Mouse (Mus musculus) bone marrow, adult 2 months (tissue): ENCODE measurements around the gene Gjc1.

Experiments
- CTCF ChIP-seq: fragments of 200-500 bp; IDR thresholded peaks from 2 replicates; pipeline ENCODE4 v1.5.1; 2011; ENCODE audit warnings: low read length, control low read depth; ENCODE audit not compliant: control insufficient read depth, insufficient read depth
- POLR2A ChIP-seq: fragments of 200-500 bp; IDR thresholded peaks from 2 replicates; pipeline ENCODE4 v1.6.1; 2011; ENCODE audit warnings: low read depth, mild to moderate bottlenecking, control low read depth, low read length, borderline replicate concordance; ENCODE audit not compliant: control insufficient read depth

DNA sequence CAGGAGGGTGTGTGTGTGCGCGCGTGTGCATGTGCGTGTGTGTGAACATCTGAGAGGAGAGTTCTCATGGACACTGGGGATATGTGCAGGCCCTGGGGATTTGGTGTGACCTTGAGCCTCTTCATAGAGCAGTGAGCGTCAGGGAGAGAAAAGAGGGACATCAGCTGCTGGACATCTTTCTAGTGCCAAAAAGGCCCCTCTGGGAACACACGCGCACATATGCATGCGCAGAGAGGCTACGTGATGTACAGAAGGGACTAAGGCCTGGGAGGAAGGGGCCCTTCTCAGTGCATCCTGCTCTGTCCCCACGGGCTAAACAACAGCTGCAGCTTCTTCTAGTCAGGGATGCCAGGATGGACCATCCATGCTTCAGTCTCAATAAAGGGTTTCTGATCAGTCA lies 14.7 kb upstream of the Gjc1 start:
- TF ChIP-seq CTCF (no peak), POLR2A (no peak)
